Mouse (Mus musculus) brain, embryonic 14.5 days (tissue): ENCODE data around the gene Fdxacb1. TPM values are rescaled to one million over a fixed set of nuclear protein-coding genes. Genes with fewer than 3 reads are reported as not detected.
A peak's percentile ranks its signal among the peaks of the same experiment; 100 is the strongest.

Source experiments
- DNase-seq: peaks from one replicate; pipeline ENCODE4 v3.0.0-alpha.2; 2011; ENCODE audit warnings: low read depth
- CTCF ChIP-seq: fragments of 200-500 bp; IDR thresholded peaks from 2 replicates; pipeline ENCODE4 v1.5.1; 2012; ENCODE audit warnings: inconsistent platforms, mild to moderate bottlenecking, moderate library complexity, borderline replicate concordance; ENCODE audit not compliant: insufficient read depth, insufficient read length; ENCODE audit errors: extremely low read depth
- POLR2A ChIP-seq: fragments of 200-500 bp; IDR thresholded peaks from 2 replicates; pipeline ENCODE4 v1.6.1; 2012; ENCODE audit warnings: mild to moderate bottlenecking, inconsistent platforms, borderline replicate concordance; ENCODE audit not compliant: poor library complexity, insufficient read depth, insufficient read length, severe bottlenecking; ENCODE audit errors: extremely low read depth
- polyA plus RNA-seq: library from polyadenylated mRNA; depleted of rRNA; stranded (reverse); fragments of >200 nt; gene quantifications from 2 replicates; pipeline ENCODE4 v1.2.3, GENCODE M21; 2012; rRNA removed

Gene Fdxacb1
- polyA plus RNA-seq = 8.0 and 8.3 TPM in 2 replicates

- peak; percentile 52; the same call in 1 of the 2 replicates for TF ChIP-seq POLR2A
- TF ChIP-seq CTCF = peak; percentile 68
- DNase-seq = peak; percentile 100
These were observed at the start of gene Fdxacb1 for GRCm38 (mm10) chr9:50768107-50769002. Fdxacb1 (plus strand) TSS chr9:50768236.

- DNase-seq = no peak
- TF ChIP-seq CTCF (no peak), POLR2A (no peak)
These were observed 49.2 kb upstream of the Fdxacb1 start for GRCm38 (mm10) chr9:50718878-50719277.

- no peak for DNase-seq
- TF ChIP-seq POLR2A = no peak
- no peak for TF ChIP-seq CTCF
These were observed 47.0 kb upstream of the Fdxacb1 start for GRCm38 (mm10) chr9:50721061-50721460.

GRCm38 (mm10) chr9:50722451-50722911, 45.6 kb upstream of the Fdxacb1 start:
- peak; percentile 80 for DNase-seq
- TF ChIP-seq POLR2A (no peak), CTCF (no peak)

- DNase-seq = peak; percentile 89
- TF ChIP-seq CTCF (no peak), POLR2A (no peak)
These were observed 44.6 kb upstream of the Fdxacb1 start for GRCm38 (mm10) chr9:50723406-50723805.

GRCm38 (mm10) chr9:50724147-50724546, 43.9 kb upstream of the Fdxacb1 start:
- TF ChIP-seq CTCF (no peak), POLR2A (no peak)
- peak; percentile 31 for DNase-seq

GRCm38 (mm10) chr9:50724661-50725330, 43.2 kb upstream of the Fdxacb1 start:
- DNase-seq = peak; percentile 80
- TF ChIP-seq CTCF = no peak
- TF ChIP-seq POLR2A = no peak

- DNase-seq = peak; percentile 47
- TF ChIP-seq POLR2A (no peak), CTCF (no peak)
These were observed 42.0 kb upstream of the Fdxacb1 start for GRCm38 (mm10) chr9:50725921-50726590.

GRCm38 (mm10) chr9:50727171-50727924, 40.7 kb upstream of the Fdxacb1 start:
- TF ChIP-seq CTCF = no peak
- TF ChIP-seq POLR2A = no peak; the same call in 1 of the 2 replicates
- DNase-seq = peak; percentile 58

GRCm38 (mm10) chr9:50727925-50728651, 39.9 kb upstream of the Fdxacb1 start:
- TF ChIP-seq POLR2A (0 out of 2 replicates have a peak, but pooled peaks have one; percentile 26), CTCF (no peak)
- peak; percentile 97 for DNase-seq
